Mouse (Mus musculus): Measurements from ENCODE around the gene Mill1. TPM values are rescaled to one million over a fixed set of nuclear protein-coding genes. Genes with fewer than 3 reads are reported as not detected.

Gene Mill1
- polyA plus RNA-seq, 1 experiment from 2014 or later, result not detected

Other genes starting within 250 kb of the Mill1 start
- not detected in 2 replicates for gene Ceacam13, start 235.5 kb upstream of the Mill1 start, polyA plus RNA-seq (2015; fragmentation: Nextera tagmentation; extraction: Ambion mirVana)
- not detected in 2 replicates for gene Ceacam12, start 179.4 kb upstream of the Mill1 start, polyA plus RNA-seq (2015; fragmentation: Nextera tagmentation; extraction: Ambion mirVana)
- gene Igfl3, start 68.9 kb upstream of the Mill1 start, polyA plus RNA-seq (2015; fragmentation: Nextera tagmentation; extraction: Ambion mirVana), result not detected in 2 replicates
- gene Psg18, start 109.7 kb downstream of the Mill1 start, polyA plus RNA-seq (2015; fragmentation: Nextera tagmentation; extraction: Ambion mirVana), result not detected in 2 replicates
- not detected in 2 replicates for gene Psg28, start 186.7 kb downstream of the Mill1 start, polyA plus RNA-seq (2015; fragmentation: Nextera tagmentation; extraction: Ambion mirVana)
- gene Psg26, start 238.8 kb downstream of the Mill1 start, polyA plus RNA-seq (2015; fragmentation: Nextera tagmentation; extraction: Ambion mirVana), result not detected in 2 replicates